Mouse (Mus musculus): ENCODE measurements at regions not wholly inside any gene's neighbourhood (a gene's known extent, or its start where the extent isn't known, plus 50 kb on each side); places are given as distances from the start of the nearest gene placed in this dataset.

DNA sequence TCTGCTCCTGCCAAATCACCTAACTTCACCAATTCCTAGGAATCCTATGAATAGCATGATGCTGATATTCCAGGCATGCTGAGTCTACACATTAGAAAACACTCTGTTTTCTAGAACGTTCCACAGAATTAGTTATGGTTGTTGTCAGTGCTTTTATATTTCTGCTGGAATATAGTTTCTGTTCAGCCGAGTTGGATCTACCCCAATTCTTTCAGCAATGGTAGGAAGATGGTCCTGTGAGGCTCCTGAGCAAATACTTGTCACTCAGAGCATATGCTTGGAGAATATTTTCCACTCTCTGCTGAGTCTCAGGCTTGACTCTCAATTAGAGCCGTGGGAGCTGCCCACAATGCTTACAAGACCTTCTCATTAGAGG is 262.3 kb upstream of the Emcn start:
- ChIA-PET CTCF (no interaction called here), POLR2A (no interaction called here)

DNA sequence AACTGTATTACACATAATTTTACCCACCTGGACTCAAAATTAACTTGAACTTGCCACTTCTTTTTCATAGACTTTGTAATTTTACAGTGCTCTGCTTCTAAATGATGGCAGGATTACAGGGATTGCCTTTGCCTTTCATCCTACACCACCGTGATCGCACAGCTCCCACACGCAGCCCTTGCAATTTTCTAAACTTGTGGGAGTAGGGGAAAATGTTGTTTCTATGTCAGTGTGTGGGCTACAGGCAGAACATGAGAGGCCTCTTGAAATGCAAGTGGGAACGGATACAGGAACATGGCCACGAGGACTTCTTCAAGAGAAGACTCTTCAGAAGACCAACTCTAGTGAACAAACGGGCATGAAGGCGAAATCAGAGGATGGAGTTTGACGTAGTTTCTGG is 254.0 kb upstream of the Emcn start:
- POLR2A ChIA-PET = no interaction called here
- CTCF ChIA-PET = no interaction called here

DNA sequence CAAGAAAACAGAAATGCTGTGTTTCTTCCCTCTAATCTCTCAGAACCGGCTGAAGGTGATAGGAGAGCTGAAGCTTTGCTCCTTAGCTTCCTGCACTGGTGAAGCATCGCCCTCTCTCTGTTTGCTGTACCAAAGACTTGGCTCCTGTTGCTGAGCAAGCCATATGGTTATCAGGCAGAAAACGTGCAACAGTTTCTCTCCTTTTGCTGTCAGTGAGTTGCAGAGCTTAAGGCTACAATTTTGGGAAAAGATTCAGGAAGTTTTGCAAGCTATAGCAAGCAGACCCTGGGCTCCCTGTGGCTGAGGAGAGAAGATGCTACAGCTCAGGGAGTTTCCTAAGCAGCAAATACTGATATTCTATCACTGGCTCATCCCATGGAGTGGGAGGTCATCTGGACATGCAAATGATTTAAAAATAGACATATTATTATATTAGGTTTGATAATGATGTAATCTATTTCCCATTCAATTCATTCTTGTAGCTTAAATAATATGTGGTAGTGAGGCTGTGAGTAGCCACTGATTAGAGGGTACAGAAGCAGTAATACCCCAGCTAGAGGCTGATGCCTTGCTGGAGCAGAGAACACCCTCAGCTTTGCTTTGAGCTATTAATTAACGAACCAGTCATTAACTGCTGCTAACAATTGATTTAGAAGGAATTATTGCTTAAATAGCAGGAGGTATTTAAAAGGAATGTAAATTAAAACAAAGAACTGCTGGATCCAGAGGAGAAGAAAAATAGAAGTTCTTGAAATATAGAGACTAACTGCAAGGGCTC is 240.1 kb upstream of the Emcn start:
- CTCF ChIA-PET = no interaction called here
- POLR2A ChIA-PET = interaction anchor here in 1 of 4 experiments (0.6 kb wide), 1 partner anchor 258 kb away, joined by 3 read pairs; no protein-coding TSS in a partner anchor

GRCm38 (mm10) chr3:137105930-137106329 is 234.9 kb upstream of the Emcn start:
- CTCF ChIA-PET = no interaction called here
- POLR2A ChIA-PET = no interaction called here

GRCm38 (mm10) chr3:137108197-137108596 is 232.7 kb upstream of the Emcn start:
- ChIA-PET POLR2A (interaction anchor here in 1 of 4 experiments (0.6 kb wide), 1 partner anchor 51 kb away, joined by 4 read pairs; no protein-coding TSS in a partner anchor), CTCF (interaction anchor here in 1 of 4 experiments (1.1 kb wide), 1 partner anchor 38 kb away, joined by 3 read pairs; no protein-coding TSS in a partner anchor)

- POLR2A ChIA-PET = no interaction called here
- CTCF ChIA-PET = no interaction called here
These were observed 231.1 kb upstream of the Emcn start for GRCm38 (mm10) chr3:137109786-137110185.

GRCm38 (mm10) chr3:137110485-137110884 is 230.4 kb upstream of the Emcn start:
- ChIA-PET CTCF (interaction anchor here in 1 of 4 experiments (0.7 kb wide), 1 partner anchor 1116 kb away, joined by 4 read pairs; no protein-coding TSS in a partner anchor), POLR2A (no interaction called here)

GRCm38 (mm10) chr3:137129967-137130366 is 210.9 kb upstream of the Emcn start:
- ChIA-PET POLR2A (no interaction called here), CTCF (no interaction called here)

GRCm38 (mm10) chr3:137142041-137142440 is 198.8 kb upstream of the Emcn start:
- ChIA-PET CTCF (no interaction called here), POLR2A (no interaction called here)

GRCm38 (mm10) chr3:137146062-137146461 is 194.8 kb upstream of the Emcn start:
- ChIA-PET POLR2A (no interaction called here), CTCF (interaction anchor here in 1 of 4 experiments (1.0 kb wide), 1 partner anchor 37 kb away, joined by 3 read pairs; no protein-coding TSS in a partner anchor)

DNA sequence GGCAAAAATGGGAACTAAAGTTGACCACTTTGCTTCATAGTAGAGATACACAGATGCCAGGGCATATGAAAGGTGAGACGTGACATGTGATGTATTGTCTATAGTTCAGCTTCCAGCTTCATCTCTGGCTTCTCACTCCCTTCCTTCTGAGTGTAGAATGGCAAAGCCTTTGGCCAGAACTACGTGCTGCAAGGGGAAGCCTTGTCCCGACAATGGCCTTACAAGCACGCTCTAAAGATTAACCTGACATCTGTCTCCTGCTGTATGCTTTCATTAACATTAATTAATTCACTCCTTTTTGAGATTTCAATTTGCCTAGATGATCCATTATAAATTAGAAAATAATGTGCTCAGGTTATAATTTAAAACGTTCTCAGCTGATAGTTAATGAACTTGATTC is 193.5 kb upstream of the Emcn start:
- ChIA-PET POLR2A (no interaction called here), CTCF (no interaction called here)

- POLR2A ChIA-PET = interaction anchor here in 1 of 4 experiments (0.6 kb wide), 1 partner anchor 16 kb away, joined by 4 read pairs; no protein-coding TSS in a partner anchor
- CTCF ChIA-PET = interaction anchor here in 2 of 4 experiments (0.6 to 0.7 kb wide), 2 partner anchors 121 to 502 kb away, joined by 3 read pairs; no protein-coding TSS in a partner anchor
These were observed 190.4 kb upstream of the Emcn start for GRCm38 (mm10) chr3:137150414-137151010.

DNA sequence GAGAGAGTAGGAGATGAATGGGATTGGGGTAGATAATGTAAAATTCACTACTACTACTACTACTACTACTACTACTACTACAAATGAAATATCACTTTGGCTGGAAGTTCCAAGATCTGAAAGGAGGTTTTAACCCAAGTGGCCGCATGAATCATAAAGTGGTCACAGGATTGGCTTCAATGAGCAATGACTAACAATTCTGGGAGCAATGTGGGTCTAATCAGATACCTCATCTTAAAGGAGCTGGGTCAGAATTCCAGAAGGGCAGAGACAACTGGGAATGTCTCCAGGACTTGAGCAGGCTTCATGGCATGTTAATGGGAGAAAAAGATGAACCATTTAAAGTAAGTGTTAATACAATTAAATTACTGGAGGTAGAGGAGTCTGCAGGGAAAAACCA is 189.4 kb upstream of the Emcn start:
- ChIA-PET POLR2A (interaction anchor here in 1 of 4 experiments (0.6 kb wide), 1 partner anchor 17 kb away, joined by 4 read pairs; no protein-coding TSS in a partner anchor), CTCF (interaction anchor here in 1 of 4 experiments (0.7 kb wide), 1 partner anchor 503 kb away, joined by 3 read pairs; no protein-coding TSS in a partner anchor)

GRCm38 (mm10) chr3:137153234-137153633 is 187.6 kb upstream of the Emcn start:
- ChIA-PET CTCF (no interaction called here), POLR2A (no interaction called here)

- POLR2A ChIA-PET = no interaction called here
These were observed 186.4 kb upstream of the Emcn start for GRCm38 (mm10) chr3:137154200-137155042.

GRCm38 (mm10) chr3:137155043-137155404 is 185.8 kb upstream of the Emcn start:
- POLR2A ChIA-PET = no interaction called here

More at GRCm38 (mm10) chr3:137154200-137155042, 186.4 kb upstream of the Emcn start:
- CTCF ChIA-PET = no interaction called here

GRCm38 (mm10) chr3:137156250-137156975 is 184.5 kb upstream of the Emcn start:
- POLR2A ChIA-PET = no interaction called here
- CTCF ChIA-PET = no interaction called here

More at GRCm38 (mm10) chr3:137155043-137155404, 185.8 kb upstream of the Emcn start:
- CTCF ChIA-PET = no interaction called here

DNA sequence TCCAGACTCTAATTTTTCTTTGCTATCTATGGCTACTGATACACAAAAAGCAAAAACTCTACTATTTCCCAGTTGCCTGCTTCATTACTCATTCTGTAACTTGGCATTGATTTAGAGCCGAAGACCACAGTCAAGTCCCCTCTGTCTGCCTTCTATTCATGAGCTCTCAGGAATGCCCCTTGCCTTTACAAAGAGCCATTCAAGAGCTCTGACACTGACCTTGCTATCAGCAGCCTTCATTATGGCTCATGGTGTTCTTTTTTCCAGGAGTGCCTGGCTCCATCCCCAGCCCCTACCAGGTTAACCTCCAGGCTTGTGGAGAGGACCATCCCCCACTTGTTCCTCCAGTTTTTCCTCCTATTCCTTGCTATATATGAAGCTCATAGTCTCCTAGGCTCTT is 151.8 kb upstream of the Emcn start:
- ChIA-PET CTCF (interaction anchor here in 1 of 4 experiments (0.6 kb wide), 1 partner anchor 236 kb away, joined by 4 read pairs; no protein-coding TSS in a partner anchor), POLR2A (interaction anchor here in 1 of 4 experiments (1.3 kb wide), 1 partner anchor 16 kb away, joined by 3 read pairs; no protein-coding TSS in a partner anchor)

GRCm38 (mm10) chr3:137190489-137190888 is 150.4 kb upstream of the Emcn start:
- CTCF ChIA-PET = no interaction called here
- POLR2A ChIA-PET = no interaction called here
